Mouse (Mus musculus): Measurements from ENCODE around the gene Dop1b. TPM values are rescaled to one million over a fixed set of nuclear protein-coding genes. Genes with fewer than 3 reads are reported as not detected.

Gene Dop1b
- polyA plus RNA-seq, 1 experiment from 2014 or later, result 9.9 TPM

GRCm38 (mm10) chr16:93788881-93789280, 77.2 kb downstream of the Dop1b start:
- Histone ChIP-seq H3K27me3 (no peaks in the 10 kb centered on the region), H3K9me3 (peaks cover 4% of the 10 kb centered on the region; the same call in 1 of the 2 replicates), H3K4me3 (no peak overlapping the region), H3K27ac (no peak overlapping the region), H3K36me3 (peaks cover 6% of the 10 kb centered on the region), H3K9ac (no peak overlapping the region), H3K4me1 (peaks cover 7% of the 10 kb centered on the region), H3K4me2 (replicated peaks) (no peak overlapping the region)
- 94% methylated on average over 8 of the region's 8 CpGs for WGBS
- no peak for ATAC-seq (ENCODE audit: low FRiP score, low read depth)

DNA sequence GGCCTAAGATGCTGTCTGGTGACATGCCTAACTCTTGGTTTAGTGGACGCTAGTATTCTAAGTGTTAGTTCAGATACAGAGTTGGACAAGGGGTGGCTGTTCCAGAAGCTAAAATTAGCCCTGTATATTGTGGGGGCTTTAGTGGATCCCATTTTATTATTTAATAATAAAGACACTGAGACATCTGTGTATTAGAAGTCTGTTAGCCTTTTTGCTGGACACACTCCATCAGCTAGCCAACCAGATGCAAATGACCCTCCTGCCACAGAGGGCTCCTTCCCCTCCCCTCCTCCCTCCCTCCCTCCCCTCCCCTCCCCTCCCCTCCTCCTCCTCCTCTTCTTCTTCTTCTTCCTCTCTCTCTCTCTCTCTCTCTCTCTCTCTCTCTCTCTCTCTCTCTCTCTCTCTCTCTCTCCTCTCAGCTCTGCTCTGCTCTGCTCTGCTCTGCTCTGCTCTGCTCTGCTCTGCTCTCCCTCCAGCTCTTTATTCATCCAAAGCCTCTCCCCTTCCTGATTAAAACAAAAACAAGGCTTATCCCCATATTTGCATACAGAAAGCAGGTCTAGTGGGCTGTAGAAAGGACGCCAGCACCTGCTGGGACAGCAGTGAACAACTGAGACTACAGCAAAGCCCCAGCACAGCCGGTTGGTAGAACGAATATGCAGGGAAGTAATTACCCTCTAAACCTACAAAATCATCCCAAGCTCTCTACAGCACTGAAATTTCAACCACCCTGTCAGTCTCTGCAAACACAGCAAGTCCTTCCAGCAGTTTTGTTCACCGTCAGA, 78.5 kb downstream of the Dop1b start:
- H3K27me3 ChIP-seq, result no peaks in the 10 kb centered on the region
- H3K9ac ChIP-seq, result no peak overlapping the region
- no peak overlapping the region for H3K4me2 ChIP-seq (replicated peaks)
- H3K36me3 ChIP-seq, result no peaks in the 10 kb centered on the region
- H3K9me3 ChIP-seq, result no peaks in the 10 kb centered on the region
- H3K27ac ChIP-seq, result no peak overlapping the region
- WGBS, result 46% methylated on average over 5 of the region's 5 CpGs
- ATAC-seq (ENCODE audit: low FRiP score, low read depth), result no peak
- no peak overlapping the region for H3K4me3 ChIP-seq
- peaks cover 7% of the 10 kb centered on the region for H3K4me1 ChIP-seq

GRCm38 (mm10) chr16:93792981-93793630, 81.4 kb downstream of the Dop1b start:
- Histone ChIP-seq H3K4me2 (replicated peaks) (no peak overlapping the region), H3K27ac (no peak overlapping the region), H3K36me3 (no peaks in the 10 kb centered on the region), H3K4me3 (no peak overlapping the region), H3K9me3 (no peaks in the 10 kb centered on the region), H3K27me3 (no peaks in the 10 kb centered on the region), H3K4me1 (peaks cover 23% of the 10 kb centered on the region), H3K9ac (no peak overlapping the region)
- WGBS, result 70% methylated on average over 15 of the region's 15 CpGs
- ATAC-seq (ENCODE audit: low FRiP score, low read depth), result no peak

- Histone ChIP-seq H3K27ac (no peak overlapping the region), H3K36me3 (no peaks in the 10 kb centered on the region), H3K4me1 (peaks cover 20% of the 10 kb centered on the region), H3K27me3 (no peaks in the 10 kb centered on the region), H3K9ac (no peak overlapping the region), H3K4me3 (no peak overlapping the region), H3K4me2 (replicated peaks) (no peak overlapping the region), H3K9me3 (no peaks in the 10 kb centered on the region)
- no peak for ATAC-seq (ENCODE audit: low FRiP score, low read depth)
- WGBS, result 76% methylated on average over 5 of the region's 5 CpGs
These were observed 83.1 kb downstream of the Dop1b start for GRCm38 (mm10) chr16:93794845-93795244.

GRCm38 (mm10) chr16:93795391-93795790, 83.7 kb downstream of the Dop1b start:
- no peaks in the 10 kb centered on the region for H3K27me3 ChIP-seq
- H3K9ac ChIP-seq, result no peak overlapping the region
- WGBS, result 90% methylated on average over 5 of the region's 5 CpGs
- no peak overlapping the region for H3K27ac ChIP-seq
- ATAC-seq (ENCODE audit: low FRiP score, low read depth), result no peak
- no peak overlapping the region for H3K4me2 ChIP-seq (replicated peaks)
- H3K4me1 ChIP-seq, result peaks cover 20% of the 10 kb centered on the region
- H3K9me3 ChIP-seq, result no peaks in the 10 kb centered on the region
- H3K36me3 ChIP-seq, result no peaks in the 10 kb centered on the region
- no peak overlapping the region for H3K4me3 ChIP-seq

DNA sequence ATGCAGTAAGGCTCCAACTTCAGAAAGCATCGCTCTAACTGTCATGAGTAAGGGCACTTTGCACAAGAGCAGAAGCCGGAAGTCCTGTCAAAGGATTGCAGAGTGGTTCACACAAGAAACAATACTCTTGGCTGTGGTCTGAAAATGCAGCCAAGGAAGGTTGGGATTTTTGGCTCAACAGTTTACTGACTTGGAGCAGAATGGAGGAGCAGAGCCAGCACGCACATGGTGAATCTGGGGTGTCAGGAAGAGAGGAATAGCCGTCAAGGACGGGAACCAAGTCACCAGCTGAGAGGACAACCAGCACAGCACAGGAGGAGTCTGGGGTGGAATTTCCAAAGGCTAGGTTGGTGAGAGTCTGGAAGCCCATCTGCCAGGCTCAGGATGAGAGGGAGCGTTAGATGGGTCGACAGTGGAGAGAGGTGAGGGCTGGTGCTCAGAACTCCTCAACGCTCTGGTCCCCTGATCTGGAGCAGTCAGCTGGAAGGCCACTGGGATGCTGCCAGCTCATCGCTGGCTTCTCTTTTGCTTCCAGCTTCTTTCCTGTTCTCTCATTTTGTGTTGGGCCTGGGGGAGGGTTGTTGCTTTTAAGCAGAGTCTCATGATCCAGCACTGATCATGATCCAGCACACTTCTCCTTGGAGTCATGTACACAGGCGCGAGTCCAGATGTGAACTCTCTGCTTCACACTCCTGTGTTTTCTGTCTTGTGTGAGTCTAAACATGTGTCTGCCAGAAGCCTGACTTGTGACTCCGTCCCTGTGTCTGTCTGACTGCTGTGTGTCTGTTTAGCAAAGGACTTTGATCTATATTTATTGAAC, 85.5 kb downstream of the Dop1b start:
- Histone ChIP-seq H3K9me3 (no peaks in the 10 kb centered on the region), H3K4me1 (peaks cover 20% of the 10 kb centered on the region), H3K27ac (no peak overlapping the region), H3K4me3 (no peak overlapping the region), H3K36me3 (no peaks in the 10 kb centered on the region), H3K27me3 (no peaks in the 10 kb centered on the region), H3K4me2 (replicated peaks) (no peak overlapping the region), H3K9ac (no peak overlapping the region; the same call in 1 of the 2 replicates)
- WGBS, result 75% methylated on average over 12 of the region's 12 CpGs
- ATAC-seq (ENCODE audit: low FRiP score, low read depth), result 0 out of 2 replicates have a peak, but pooled peaks have one; percentile 24

DNA sequence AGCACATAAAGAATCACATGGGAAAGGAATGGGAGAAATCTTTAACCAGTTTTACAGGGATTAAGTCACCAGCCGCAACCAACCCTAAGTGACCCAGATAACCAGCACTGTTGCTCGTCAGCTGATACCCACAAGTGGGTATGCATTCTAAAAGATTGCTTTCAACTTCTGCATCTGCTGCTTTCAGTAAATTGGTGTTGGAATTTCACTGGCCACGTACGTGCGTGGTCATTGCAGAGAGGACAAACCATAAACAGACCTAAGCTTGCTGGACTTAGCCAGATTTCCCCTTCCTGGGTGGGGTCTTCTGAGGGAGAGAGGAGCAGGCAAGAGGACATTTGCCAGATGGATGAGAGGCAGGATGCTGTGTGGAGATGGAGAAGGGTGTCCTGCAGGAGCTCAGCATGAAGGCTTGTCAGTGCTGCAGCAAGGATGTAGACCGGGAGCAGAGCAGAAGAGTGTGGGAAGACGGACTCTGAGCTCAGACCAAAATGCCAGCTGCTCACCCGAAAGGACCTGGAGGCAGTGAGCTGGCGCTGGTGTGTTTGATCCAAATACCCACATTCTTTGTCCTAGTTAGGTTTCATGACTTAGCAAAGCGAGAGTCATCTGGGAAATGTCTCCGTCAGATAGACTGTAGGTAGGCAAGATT, 86.3 kb downstream of the Dop1b start:
- Histone ChIP-seq H3K36me3 (no peaks in the 10 kb centered on the region), H3K4me2 (replicated peaks) (no peak overlapping the region), H3K9me3 (no peaks in the 10 kb centered on the region), H3K4me3 (no peak overlapping the region), H3K4me1 (peaks cover 20% of the 10 kb centered on the region), H3K27ac (no peak overlapping the region), H3K9ac (no peak overlapping the region), H3K27me3 (no peaks in the 10 kb centered on the region)
- WGBS, result 63% methylated on average over 11 of the region's 11 CpGs
- no peak for ATAC-seq (ENCODE audit: low FRiP score, low read depth)

- Histone ChIP-seq H3K4me1 (peaks cover 20% of the 10 kb centered on the region), H3K9me3 (no peaks in the 10 kb centered on the region), H3K9ac (no peak overlapping the region), H3K27me3 (no peaks in the 10 kb centered on the region), H3K4me3 (no peak overlapping the region), H3K27ac (no peak overlapping the region), H3K36me3 (no peaks in the 10 kb centered on the region), H3K4me2 (replicated peaks) (no peak overlapping the region)
- 77% methylated on average over 5 of the region's 5 CpGs for WGBS
- no peak for ATAC-seq (ENCODE audit: low FRiP score, low read depth)
These were observed 86.9 kb downstream of the Dop1b start for GRCm38 (mm10) chr16:93798623-93799022.

- no peaks in the 10 kb centered on the region for H3K9me3 ChIP-seq
- H3K4me3 ChIP-seq, result no peak overlapping the region
- no peak overlapping the region for H3K4me2 ChIP-seq (replicated peaks)
- no peaks in the 10 kb centered on the region for H3K27me3 ChIP-seq
- no peaks in the 10 kb centered on the region for H3K36me3 ChIP-seq
- no peak for ATAC-seq (ENCODE audit: low FRiP score, low read depth)
- 83% methylated on average over 3 of the region's 3 CpGs for WGBS
- H3K27ac ChIP-seq, result no peak overlapping the region
- H3K9ac ChIP-seq, result no peak overlapping the region
- H3K4me1 ChIP-seq, result peaks cover 20% of the 10 kb centered on the region
These were observed 87.4 kb downstream of the Dop1b start for GRCm38 (mm10) chr16:93799071-93799470.

GRCm38 (mm10) chr16:93799936-93800335, 88.2 kb downstream of the Dop1b start:
- Histone ChIP-seq H3K27ac (no peak overlapping the region), H3K4me3 (no peak overlapping the region), H3K36me3 (peaks cover 4% of the 10 kb centered on the region; the same call in 1 of the 2 replicates), H3K4me2 (replicated peaks) (no peak overlapping the region), H3K9ac (no peak overlapping the region), H3K27me3 (no peaks in the 10 kb centered on the region), H3K9me3 (no peaks in the 10 kb centered on the region), H3K4me1 (peaks cover 20% of the 10 kb centered on the region)
- ATAC-seq (ENCODE audit: low FRiP score, low read depth), result no peak
- WGBS, result 94% methylated on average over 16 of the region's 16 CpGs

GRCm38 (mm10) chr16:93807167-93807566, 95.5 kb downstream of the Dop1b start:
- H3K4me3 ChIP-seq, result no peak overlapping the region
- peaks cover 29% of the 10 kb centered on the region for H3K4me1 ChIP-seq
- peak overlapping the region; percentile 52; the same call in 1 of the 2 replicates for H3K27ac ChIP-seq
- no peak overlapping the region for H3K9ac ChIP-seq
- peaks cover 13% of the 10 kb centered on the region for H3K9me3 ChIP-seq
- no peaks in the 10 kb centered on the region for H3K27me3 ChIP-seq
- no peak for ATAC-seq (ENCODE audit: low FRiP score, low read depth)
- WGBS, result 87% methylated on average over 6 of the region's 6 CpGs
- no peak overlapping the region for H3K4me2 ChIP-seq (replicated peaks)
- peaks cover 31% of the 10 kb centered on the region for H3K36me3 ChIP-seq
